Mouse (Mus musculus) gastrocnemius, postnatal 36 days (tissue): ENCODE results near the gene Cyp2d11. TPM values are rescaled to one million over a fixed set of nuclear protein-coding genes. Genes with fewer than 3 reads are reported as not detected.
"Not testable (repeated sequence)": the region's sequence is repeated elsewhere in the genome, so short reads cannot be mapped to it uniquely, and the experiment has no call there.

Experiments used
- DNase-seq, 2 experiments: peaks; one replicate each; pipeline ENCODE4 v3.0.0; 2022
- intact Hi-C: fragments of 180-260 bp; cut with DNase I; formaldehyde crosslinking; loops from one replicate; pipeline ENCODE4 v1.15.1; 2025
- total RNA-seq, 2 experiments: library from RNA; stranded (reverse); gene quantifications; 2 replicates each; pipeline ENCODE4 v1.2.3; 2021

The Cyp2d11 gene
- total RNA-seq, 2 experiments from 2014 or later: not detected

- DNase-seq: no peak
- intact Hi-C loops: loop anchor here (5.0 kb wide), 1 partner anchor 35 kb away; no protein-coding TSS in a partner anchor
Observed at GRCm38 (mm10) chr15:82382441-82382840, 11.4 kb downstream of the Cyp2d11 start.

- DNase-seq: no peak
- intact Hi-C loops: loop anchor here (5.0 kb wide), 1 partner anchor 37 kb away; no protein-coding TSS in a partner anchor
Observed at GRCm38 (mm10) chr15:82380714-82381062, 13.1 kb downstream of the Cyp2d11 start.

DNA sequence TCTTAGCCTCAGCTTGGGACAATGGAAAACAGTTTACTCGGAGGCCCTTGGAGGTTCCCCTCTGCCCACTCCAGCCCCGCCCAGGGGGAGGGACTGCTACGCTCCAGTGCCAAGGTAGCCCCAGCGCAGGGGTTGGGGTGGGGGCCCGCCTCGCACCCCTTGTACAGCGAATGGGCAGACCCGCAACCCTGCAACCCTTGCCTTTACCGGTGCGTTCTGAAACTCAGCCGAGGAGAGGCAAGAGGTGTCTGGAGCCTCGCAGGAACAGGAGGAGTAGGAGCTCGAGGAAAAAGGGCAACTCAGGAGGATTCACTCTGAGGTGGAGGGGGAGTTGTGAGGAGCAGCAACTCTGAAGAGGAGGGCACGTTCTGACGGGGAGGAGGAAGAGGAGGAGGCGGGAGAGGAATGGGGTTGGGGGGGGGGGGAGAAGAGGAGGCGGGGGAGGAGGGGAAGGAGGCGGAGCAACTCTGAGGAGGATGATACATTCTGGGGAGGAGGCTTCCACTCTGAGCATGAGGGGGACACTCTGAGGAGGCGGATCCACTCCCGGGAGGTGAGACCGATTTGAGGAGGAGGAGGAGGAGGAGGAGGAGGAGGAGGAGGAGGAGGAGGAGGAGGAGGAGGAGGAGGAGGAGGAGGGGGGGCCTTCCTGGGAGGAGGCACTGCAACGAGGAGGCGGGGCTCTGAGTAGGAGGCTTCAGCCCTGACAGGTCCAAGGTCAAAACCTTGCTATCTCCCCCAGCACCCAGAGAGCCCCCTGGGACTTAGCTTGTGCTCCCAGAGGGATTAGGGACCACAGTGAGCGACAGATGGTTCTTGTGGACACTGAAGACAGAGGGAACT, 13.7 kb downstream of the Cyp2d11 start, which contains the start of gene Cyp2d22:
Gene Cyp2d22 (minus strand): TSS at position 390 of the 843 bp plus-strand sequence.
- intact Hi-C loops: loop anchor here (5.0 kb wide), 1 partner anchor 37 kb away; no protein-coding TSS in a partner anchor
- DNase-seq: peak; percentile 59 to 61

DNA sequence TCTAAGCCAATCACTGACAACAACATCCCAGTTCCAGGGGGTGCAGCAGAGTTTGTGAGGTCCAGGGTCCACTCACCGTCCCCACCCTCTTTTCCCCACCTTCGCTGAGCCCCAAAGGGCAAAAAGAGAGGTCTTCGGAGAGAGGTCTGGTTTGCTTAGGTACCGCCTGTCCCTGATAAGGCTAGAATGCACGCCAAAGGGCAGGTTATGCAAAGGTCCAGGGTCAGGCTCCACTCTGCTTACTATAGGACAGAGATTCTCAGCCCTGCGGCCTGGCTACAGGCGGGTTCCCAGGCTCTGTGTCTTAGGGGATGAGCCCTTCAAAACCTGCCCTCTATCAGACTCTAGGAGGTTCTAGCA, 14.3 kb downstream of the Cyp2d11 start:
- intact Hi-C loops: no loop called here
- no peak for DNase-seq

DNA sequence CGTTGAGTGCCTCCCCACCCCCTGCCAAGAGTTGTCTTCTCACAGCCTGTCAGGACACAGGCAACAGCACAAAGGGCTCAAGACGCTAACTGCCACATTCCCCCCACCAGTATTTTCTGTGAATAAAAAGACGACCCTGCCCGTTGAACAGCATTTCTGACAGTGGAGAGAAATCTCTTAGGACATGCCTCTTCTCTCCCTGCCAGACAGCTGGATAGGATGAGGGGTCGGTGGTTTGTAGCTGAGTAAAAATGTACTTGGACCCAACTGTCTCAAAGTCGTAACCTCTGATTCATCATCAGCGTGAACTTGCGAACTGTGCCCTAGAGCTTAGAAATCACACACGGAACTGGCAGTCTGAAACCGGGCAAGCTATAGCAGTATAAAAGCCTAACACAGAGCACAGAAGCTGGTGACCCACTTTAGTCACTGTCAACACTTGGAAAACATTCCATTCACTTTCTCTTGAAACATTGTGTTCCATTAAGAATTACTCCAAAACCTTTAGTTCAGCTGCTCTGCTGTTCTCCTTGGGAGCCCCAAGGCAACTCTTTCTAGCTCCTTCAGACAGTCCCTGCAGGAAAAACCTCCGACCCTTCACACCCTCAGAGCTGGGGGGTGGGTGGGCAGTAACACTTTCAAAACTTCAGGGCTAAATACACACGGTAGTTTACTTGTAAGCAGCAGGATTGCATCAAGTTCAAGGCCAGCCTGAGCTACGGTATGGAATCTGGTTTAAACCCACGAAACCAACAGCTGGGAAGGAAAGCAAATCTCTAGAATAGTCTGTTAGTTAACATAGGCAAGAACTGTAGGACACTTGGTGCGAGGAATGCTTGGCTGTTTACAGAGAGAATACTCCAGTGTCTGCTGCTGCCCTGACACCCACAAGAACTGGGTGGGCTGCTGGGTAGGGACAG, 15.3 kb downstream of the Cyp2d11 start:
- no peak for DNase-seq
- intact Hi-C loops: no loop called here

GRCm38 (mm10) chr15:82377701-82378100, 16.1 kb downstream of the Cyp2d11 start:
- DNase-seq: no peak
- intact Hi-C loops: no loop called here

- intact Hi-C loops: no loop called here
- peak in 1 of 2 experiments; percentile 72 for DNase-seq
Observed at GRCm38 (mm10) chr15:82376393-82377138, 17.3 kb downstream of the Cyp2d11 start.

DNA sequence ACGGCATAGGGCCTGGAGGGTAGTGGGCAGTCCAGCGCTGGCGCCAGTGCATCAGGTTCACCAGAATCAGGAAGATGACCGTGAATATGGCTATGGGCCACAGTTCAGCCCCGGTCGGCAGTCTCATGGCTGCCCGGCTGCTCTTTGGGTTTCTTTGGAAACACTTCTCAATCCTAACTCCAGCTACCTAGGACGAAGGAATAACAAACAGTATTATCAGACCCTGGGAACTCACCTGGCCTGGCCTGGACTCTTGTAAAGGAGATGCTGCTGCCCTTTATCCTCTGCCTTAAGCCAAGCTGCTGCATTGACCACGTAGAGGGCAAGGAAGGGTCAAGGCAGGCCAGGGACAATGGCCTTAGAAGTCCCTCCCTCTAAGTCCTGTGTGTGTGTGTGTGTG, 18.0 kb downstream of the Cyp2d11 start:
- no peak for DNase-seq
- intact Hi-C loops: no loop called here

DNA sequence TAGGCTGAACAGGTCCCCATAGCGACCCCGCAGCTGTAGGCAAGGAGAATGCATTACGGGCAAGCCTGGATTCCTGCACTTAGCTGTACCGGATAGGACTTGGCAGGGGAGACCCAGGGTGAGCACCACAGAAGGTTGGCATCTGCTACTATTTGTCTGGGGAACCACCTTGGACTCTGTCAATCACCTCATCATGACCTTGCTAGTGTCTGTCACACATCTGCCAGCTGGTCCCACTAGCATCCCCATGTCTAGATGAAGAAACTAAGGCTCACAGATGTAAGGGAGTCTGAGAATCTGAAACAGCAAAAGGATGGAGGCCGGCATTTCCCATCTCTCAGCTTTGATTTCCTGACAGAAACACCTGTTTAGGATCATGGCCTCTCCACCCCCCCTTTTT, 19.4 kb downstream of the Cyp2d11 start:
- intact Hi-C loops: no loop called here
- no peak for DNase-seq

DNA sequence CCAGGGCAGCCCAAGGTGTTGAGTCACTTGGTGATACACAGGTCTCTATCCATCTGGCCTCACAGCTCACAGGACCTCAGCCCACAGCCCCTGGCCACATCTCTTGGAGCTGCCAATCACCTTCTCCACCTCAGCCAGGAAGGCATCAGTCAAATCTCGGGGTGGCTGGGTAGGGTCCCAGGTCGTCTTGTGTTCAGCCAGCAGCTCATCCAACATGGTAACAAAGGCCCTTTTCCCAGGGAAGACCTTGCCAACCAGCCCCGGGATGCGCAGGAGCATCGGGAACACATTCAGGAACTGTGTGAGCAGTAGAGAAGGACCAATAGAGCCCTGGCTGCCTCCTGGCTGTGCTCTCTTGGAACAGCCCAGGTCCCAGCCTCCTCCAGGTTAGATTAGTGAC, 20.8 kb downstream of the Cyp2d11 start:
- intact Hi-C loops: no loop called here
- no peak for DNase-seq

GRCm38 (mm10) chr15:82372446-82372845, 21.4 kb downstream of the Cyp2d11 start:
- intact Hi-C loops: no loop called here
- no peak for DNase-seq

DNA sequence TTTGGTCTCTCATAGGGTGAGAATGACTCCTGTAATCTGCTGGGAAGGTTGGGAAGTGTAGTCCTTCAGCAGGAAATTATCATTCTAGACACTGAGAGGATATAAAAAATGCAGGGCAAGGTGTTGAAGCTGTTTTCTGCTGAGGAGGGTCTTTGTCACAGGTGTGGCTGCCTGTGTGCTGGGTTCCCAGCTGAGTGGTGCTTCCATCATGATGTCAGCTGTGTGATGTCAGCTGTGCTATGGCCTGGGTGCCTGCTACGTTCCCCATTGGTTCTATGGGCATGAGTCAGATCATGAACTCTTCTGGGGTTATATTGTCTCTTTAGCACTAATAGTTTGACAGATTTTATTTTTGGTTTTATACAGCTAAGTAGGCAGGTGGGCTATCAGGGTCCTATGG, 25.0 kb downstream of the Cyp2d11 start:
- DNase-seq: no peak
- intact Hi-C loops: no loop called here

DNA sequence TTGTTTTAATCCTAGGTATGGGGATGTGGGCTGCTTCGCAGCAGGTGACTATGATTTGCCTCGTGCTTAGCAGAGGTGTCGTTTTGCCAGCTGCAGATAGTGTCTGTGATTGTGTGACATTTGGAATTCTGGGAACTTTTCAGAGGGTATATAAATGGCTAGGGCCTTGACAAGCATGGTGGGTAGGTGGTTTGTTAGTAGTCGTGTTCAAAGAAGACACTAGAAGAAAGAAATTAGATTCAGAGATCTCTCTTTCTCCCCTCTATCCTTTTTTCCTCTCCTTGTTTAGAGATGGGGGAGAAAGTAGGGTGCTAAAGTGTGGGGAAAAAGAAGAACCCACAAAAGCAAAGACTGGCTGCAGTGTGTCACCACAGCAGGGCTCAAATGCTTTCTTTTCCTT, 25.7 kb downstream of the Cyp2d11 start:
- no peak for DNase-seq
- intact Hi-C loops: no loop called here

DNA sequence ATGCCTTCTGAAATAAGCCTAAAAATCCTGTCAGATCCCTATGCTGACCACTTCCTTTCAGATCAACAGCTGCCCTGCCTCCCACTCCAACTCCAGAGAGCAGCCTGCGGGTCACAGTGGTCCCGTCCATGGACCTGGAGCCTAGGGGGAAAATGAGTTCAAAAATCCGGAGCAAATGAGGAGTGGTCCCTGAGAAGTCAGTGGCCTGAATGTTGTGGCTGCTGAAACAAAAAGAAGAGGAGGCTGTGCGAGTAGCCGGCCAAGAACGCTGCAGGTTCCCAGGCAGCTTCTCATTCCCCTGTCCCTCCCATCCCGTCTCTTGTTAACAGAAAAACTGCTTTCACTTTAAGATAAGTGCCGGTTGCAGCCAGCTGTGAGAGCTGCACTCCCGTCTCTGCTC, 29.3 kb downstream of the Cyp2d11 start:
- intact Hi-C loops, DNase-seq: not testable (repeated sequence)

DNA sequence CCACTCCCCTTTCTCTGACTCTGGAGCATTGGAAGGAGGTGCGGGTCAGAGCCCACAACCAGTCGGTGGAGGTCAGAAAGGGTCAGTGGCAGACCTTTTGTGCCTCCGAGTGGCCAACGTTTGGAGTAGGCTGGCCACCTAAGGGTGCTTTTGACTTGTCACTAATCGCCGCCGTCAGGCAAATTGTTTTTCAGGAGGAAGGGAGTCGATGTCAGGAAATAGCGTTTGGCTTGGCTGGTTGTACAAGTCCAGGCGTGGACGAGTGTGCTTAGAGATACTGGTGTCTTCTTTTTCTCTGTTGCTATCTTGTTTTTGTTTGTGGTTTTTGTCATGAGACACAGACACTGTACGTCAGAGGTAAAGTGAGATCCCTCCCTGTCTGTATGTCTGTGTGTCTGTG, 30.0 kb downstream of the Cyp2d11 start:
- DNase-seq, intact Hi-C loops: not testable (repeated sequence)

DNA sequence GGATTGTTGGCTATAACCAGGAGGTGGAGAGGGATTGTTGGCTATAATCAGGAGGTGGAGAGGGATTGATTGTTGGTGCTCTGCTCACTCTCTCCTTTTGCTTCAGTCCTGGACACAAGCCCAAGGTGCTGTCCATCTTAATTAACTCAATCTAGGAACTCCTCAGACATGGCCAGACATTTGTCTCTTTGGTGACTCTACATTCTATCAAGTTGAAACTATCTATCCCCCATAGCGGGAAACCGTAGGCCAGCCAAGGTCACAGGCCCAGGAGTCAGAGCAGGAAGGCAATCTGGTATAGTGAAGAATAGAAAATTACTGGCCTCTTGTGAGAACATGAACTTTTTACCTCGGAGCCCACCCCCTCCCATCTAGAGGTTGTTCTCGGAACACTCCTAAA, 31.6 kb downstream of the Cyp2d11 start:
- intact Hi-C loops: no loop called here
- no peak for DNase-seq

- intact Hi-C loops: no loop called here
- DNase-seq: no peak
Observed at GRCm38 (mm10) chr15:82361459-82362018, 32.3 kb downstream of the Cyp2d11 start.

- DNase-seq: no peak
- intact Hi-C loops: no loop called here
Observed at GRCm38 (mm10) chr15:82358431-82359260, 35.2 kb downstream of the Cyp2d11 start.
